Mouse (Mus musculus): Measurements from ENCODE around the gene Cyfip2. TPM values are rescaled to one million over a fixed set of nuclear protein-coding genes. Genes with fewer than 3 reads are reported as not detected.

Cyfip2 gene
- total RNA-seq (2021) = 10 to 100 TPM; 84.0 to 88.8 TPM
- long read RNA-seq, experiment 1, full-length matches to known transcripts = 3 of 17 reads
- long read RNA-seq, experiment 1, partial matches to known transcripts = 8 of 17 reads
- long read RNA-seq, experiment 1, other reads (novel, unspliced or antisense) = 6 of 17 reads
- long read RNA-seq, experiment 2, full-length matches to known transcripts = 2 of 4 reads
- long read RNA-seq, experiment 2, partial matches to known transcripts = 0 of 4 reads
- long read RNA-seq, experiment 2, other reads (novel, unspliced or antisense) = 2 of 4 reads

GRCm38 (mm10) chr11:46312523-46313035, at the start of gene Cyfip2:
Gene Cyfip2, minus strand, starts transcription at chr11:46312859.
- no peak for DNase-seq

- no peak for DNase-seq
Observed at GRCm38 (mm10) chr11:46360991-46361665, 48.5 kb upstream of the Cyfip2 start.

- DNase-seq = no peak
Observed at GRCm38 (mm10) chr11:46358369-46358768, 45.7 kb upstream of the Cyfip2 start.

GRCm38 (mm10) chr11:46349681-46350410, 37.2 kb upstream of the Cyfip2 start:
- no peak for DNase-seq

GRCm38 (mm10) chr11:46348416-46348815, 35.8 kb upstream of the Cyfip2 start:
- no peak for DNase-seq

- no peak for DNase-seq
Observed at GRCm38 (mm10) chr11:46347756-46348155, 35.1 kb upstream of the Cyfip2 start.

- DNase-seq = no peak
Observed at GRCm38 (mm10) chr11:46343886-46344546, 31.4 kb upstream of the Cyfip2 start.

- DNase-seq = no peak
Observed at GRCm38 (mm10) chr11:46341960-46342359, 29.3 kb upstream of the Cyfip2 start.

GRCm38 (mm10) chr11:46336020-46336419, 23.4 kb upstream of the Cyfip2 start:
- no peak for DNase-seq

- no peak for DNase-seq
Observed at GRCm38 (mm10) chr11:46332217-46332616, 19.6 kb upstream of the Cyfip2 start.

GRCm38 (mm10) chr11:46326271-46327015, 13.8 kb upstream of the Cyfip2 start:
- peak; percentile 69 to 72 for DNase-seq

GRCm38 (mm10) chr11:46321559-46321958, 8.9 kb upstream of the Cyfip2 start:
- no peak for DNase-seq

GRCm38 (mm10) chr11:46314534-46314933, 1.9 kb upstream of the Cyfip2 start:
- DNase-seq = no peak

GRCm38 (mm10) chr11:46313851-46314250, 1.2 kb upstream of the Cyfip2 start:
- DNase-seq = no peak

GRCm38 (mm10) chr11:46311703-46312522, 746 bp downstream of the Cyfip2 start:
- DNase-seq = peak; percentile 71 to 82

- peak; percentile 21 to 65 for DNase-seq
Observed at GRCm38 (mm10) chr11:46311181-46311702, 1.4 kb downstream of the Cyfip2 start.

- DNase-seq = no peak
Observed at GRCm38 (mm10) chr11:46310647-46311063, 2.0 kb downstream of the Cyfip2 start.

GRCm38 (mm10) chr11:46309808-46310555, 2.7 kb downstream of the Cyfip2 start:
- DNase-seq = peak in 1 of 2 experiments; percentile 16

- peak; percentile 62 to 70 for DNase-seq
Observed at GRCm38 (mm10) chr11:46309111-46309741, 3.4 kb downstream of the Cyfip2 start.
